Mouse (Mus musculus) CH12.LX (cell line): ENCODE results near the gene Ttc17. TPM values are rescaled to one million over a fixed set of nuclear protein-coding genes. Genes with fewer than 3 reads are reported as not detected.
A peak's percentile ranks its signal among the peaks of the same experiment; 100 is the strongest.

Experiments
- DNase-seq: peaks from one replicate; pipeline ENCODE4 v3.0.0-alpha.2; 2013; ENCODE audit errors: extremely low read depth
- H3K27ac ChIP-seq: 2 replicates; pipeline ENCODE4 v1.5.1; 2012; ENCODE audit warnings: low read depth, mild to moderate bottlenecking, control low read depth, moderate library complexity; ENCODE audit not compliant: insufficient read depth
- H3K27me3 ChIP-seq: replicated peaks from 2 replicates; pipeline ENCODE3; 2012; ENCODE audit warnings: inconsistent platforms
- H3K36me3 ChIP-seq, 2 experiments: replicated peaks in 1 of 2; 2 replicates each; pipeline versions ENCODE3 to v1.6.1; 2012; ENCODE audit warnings: inconsistent platforms in 1 of 2, low read length in 1 of 2, mild to moderate bottlenecking in 1 of 2, mixed read lengths in 1 of 2, moderate library complexity in 1 of 2; ENCODE audit not compliant: control insufficient read depth in 1 of 2, insufficient read depth in 1 of 2
- H3K4me1 ChIP-seq, 2 experiments: 2 replicates each; pipeline ENCODE4 v1.6.1; 2012; ENCODE audit warnings: inconsistent platforms in 1 of 2, moderate library complexity in 1 of 2; ENCODE audit not compliant: insufficient read depth in 2 of 2, control insufficient read depth in 1 of 2
- H3K4me2 ChIP-seq: 2 replicates; pipeline ENCODE4 v1.6.1; 2012; ENCODE audit warnings: low read depth, mild to moderate bottlenecking, control low read depth; ENCODE audit not compliant: poor library complexity, insufficient read depth, severe bottlenecking
- H3K4me3 ChIP-seq, 3 experiments: fragments of 150-350 bp in 1 of 3; sonication (generic) in 1 of 3; replicated peaks in 1 of 3; 2 replicates each; pipeline versions ENCODE3 to v1.5.1; 2011 to 2012; ENCODE audit warnings: low read depth in 2 of 3, low read length in 2 of 3, mild to moderate bottlenecking in 2 of 3, moderate library complexity in 2 of 3, control low read depth in 1 of 3, improper control_type of control experiment in 1 of 3, inconsistent platforms in 1 of 3, mixed read lengths in 1 of 3; ENCODE audit not compliant: poor library complexity in 1 of 3
- H3K79me2 ChIP-seq: replicated peaks from 2 replicates; pipeline ENCODE4 v1.6.1; 2012; ENCODE audit warnings: mild to moderate bottlenecking, moderate library complexity; ENCODE audit not compliant: control insufficient read depth, poor library complexity, insufficient read depth, severe bottlenecking; ENCODE audit errors: extremely low read depth
- H3K9ac ChIP-seq: 2 replicates; pipeline ENCODE4 v1.6.1; 2012; ENCODE audit warnings: low read depth, mild to moderate bottlenecking, control low read depth, moderate library complexity; ENCODE audit not compliant: insufficient read depth
- H3K9me3 ChIP-seq: replicated peaks from 2 replicates; pipeline ENCODE3; 2012; ENCODE audit warnings: low read length, inconsistent platforms, mixed read lengths
- CHD1 ChIP-seq: IDR thresholded peaks from 2 replicates; pipeline ENCODE4 v1.6.1; 2012; ENCODE audit warnings: low read depth, low read length, improper control_type of control experiment, inconsistent platforms
- CHD2 ChIP-seq: IDR thresholded peaks from 2 replicates; pipeline ENCODE4 v1.6.1; 2011; ENCODE audit warnings: low read length, improper control_type of control experiment
- CTCF ChIP-seq, 2 experiments: IDR thresholded peaks in 1 of 2; conservative IDR thresholded peaks in 1 of 2; 2 replicates each; pipeline ENCODE4 v1.5.1; 2011 to 2012; ENCODE audit warnings: low read depth in 2 of 2, low read length in 2 of 2, improper control_type of control experiment in 1 of 2, inconsistent platforms in 1 of 2, mild to moderate bottlenecking in 1 of 2, moderate library complexity in 1 of 2
- E2F4 ChIP-seq: IDR thresholded peaks from 2 replicates; pipeline ENCODE4 v1.6.1; 2011; ENCODE audit warnings: low read depth, low read length, improper control_type of control experiment; ENCODE audit not compliant: insufficient replicate concordance
- ETS1 ChIP-seq: conservative IDR thresholded peaks from 2 replicates; pipeline ENCODE4 v1.6.1; 2012; ENCODE audit warnings: low read depth, mild to moderate bottlenecking, inconsistent platforms, low read length, improper control_type of control experiment, moderate library complexity
- GABPA ChIP-seq: IDR thresholded peaks from 2 replicates; pipeline ENCODE4 v1.6.1; 2012; ENCODE audit warnings: low read depth, low read length, improper control_type of control experiment, inconsistent platforms; ENCODE audit not compliant: insufficient replicate concordance
- HCFC1 ChIP-seq: IDR thresholded peaks from 2 replicates; pipeline ENCODE4 v1.6.1; 2012; ENCODE audit warnings: low read depth, mild to moderate bottlenecking, inconsistent platforms, low read length, improper control_type of control experiment
- IRF4 ChIP-seq: IDR thresholded peaks from 2 replicates; pipeline ENCODE4 v1.6.1; 2014; ENCODE audit warnings: low read depth, mild to moderate bottlenecking, inconsistent platforms, low read length, improper control_type of control experiment
- JUN ChIP-seq: IDR thresholded peaks from 2 replicates; pipeline ENCODE4 v1.6.1; 2011; ENCODE audit warnings: low read depth, mild to moderate bottlenecking, low read length, improper control_type of control experiment, moderate library complexity; ENCODE audit not compliant: insufficient read depth
- MAZ ChIP-seq: IDR thresholded peaks from 2 replicates; pipeline ENCODE4 v1.6.1; 2012; ENCODE audit warnings: low read depth, mild to moderate bottlenecking, inconsistent platforms, low read length, improper control_type of control experiment, moderate library complexity
- NELFE ChIP-seq: IDR thresholded peaks from 2 replicates; pipeline ENCODE4 v1.6.1; 2011; ENCODE audit warnings: low read depth, low read length, improper control_type of control experiment
- RAD21 ChIP-seq: IDR thresholded peaks from 2 replicates; pipeline ENCODE4 v1.6.1; 2011; ENCODE audit warnings: low read depth, mild to moderate bottlenecking, low read length, improper control_type of control experiment, moderate library complexity
- RCOR1 ChIP-seq: conservative IDR thresholded peaks from 2 replicates; pipeline ENCODE4 v1.6.1; 2012; ENCODE audit warnings: low read depth, mild to moderate bottlenecking, inconsistent platforms, low read length, improper control_type of control experiment
- SIN3A ChIP-seq: IDR thresholded peaks from 2 replicates; pipeline ENCODE4 v1.6.1; 2012; ENCODE audit warnings: low read length, improper control_type of control experiment, inconsistent platforms
- SMC3 ChIP-seq: IDR thresholded peaks from 2 replicates; pipeline ENCODE4 v1.6.1; 2011; ENCODE audit warnings: low read depth, low read length, improper control_type of control experiment
- TCF12 ChIP-seq: IDR thresholded peaks from 2 replicates; pipeline ENCODE4 v1.6.1; 2014; ENCODE audit warnings: low read depth, mild to moderate bottlenecking, inconsistent platforms, low read length, improper control_type of control experiment
- UBTF ChIP-seq: IDR thresholded peaks from 2 replicates; pipeline ENCODE4 v1.6.1; 2012; ENCODE audit warnings: low read depth, mild to moderate bottlenecking, inconsistent platforms, low read length, improper control_type of control experiment, moderate library complexity
- USF1 ChIP-seq: IDR thresholded peaks from 2 replicates; pipeline ENCODE4 v1.6.1; 2014; ENCODE audit warnings: low read depth, mild to moderate bottlenecking, inconsistent platforms, low read length, improper control_type of control experiment
- ZKSCAN1 ChIP-seq: IDR thresholded peaks from 2 replicates; pipeline ENCODE4 v1.6.1; 2012; ENCODE audit warnings: low read depth, inconsistent platforms, low read length, improper control_type of control experiment, borderline replicate concordance
- ZMIZ1 ChIP-seq: IDR thresholded peaks from 2 replicates; pipeline ENCODE4 v1.6.1; 2012; ENCODE audit warnings: low read depth, mild to moderate bottlenecking, inconsistent platforms, low read length, improper control_type of control experiment
- ZNF384 ChIP-seq: IDR thresholded peaks from 2 replicates; pipeline ENCODE4 v1.6.1; 2012; ENCODE audit warnings: low read depth, low read length, improper control_type of control experiment, inconsistent platforms
- dilution Hi-C: fragments of 300-500 bp; cut with MboI; formaldehyde crosslinking; loops from 2 replicates; pipeline ENCODE4 v1.14.3; 2020; ENCODE audit warnings: low sequenced_read_pairs; ENCODE audit not compliant: extremely low pct_unique_long_range_greater_than_20kb, extremely low pct_ligation_motif_present
- in situ Hi-C: fragments of 300-500 bp; cut with MboI; formaldehyde crosslinking; loops from 3 replicates; pipeline ENCODE4 v1.14.3; 2019; ENCODE audit warnings: low sequenced_read_pairs, low pct_ligation_motif_present, low pct_unique_long_range_greater_than_20kb, mixed read lengths
- polyA plus RNA-seq: library from polyadenylated mRNA; unstranded; fragments of >175 nt; gene quantifications from 2 replicates; pipeline ENCODE4 v1.2.1, GENCODE M21; 2012; ENCODE audit warnings: low read depth; ENCODE audit not compliant: insufficient read length
- total RNA-seq, 2 experiments: library from RNA; depleted of rRNA; stranded (reverse); fragments of 300-350 nt in 1 of 2; fragments of >200 nt in 1 of 2; gene quantifications; 2 replicates each; pipeline ENCODE4 v1.2.3; 2012 to 2014

Gene Ttc17
- total and polyA plus RNA-seq, 3 experiments, result 13.2 to 17.9 (median 13.8) TPM

DNA sequence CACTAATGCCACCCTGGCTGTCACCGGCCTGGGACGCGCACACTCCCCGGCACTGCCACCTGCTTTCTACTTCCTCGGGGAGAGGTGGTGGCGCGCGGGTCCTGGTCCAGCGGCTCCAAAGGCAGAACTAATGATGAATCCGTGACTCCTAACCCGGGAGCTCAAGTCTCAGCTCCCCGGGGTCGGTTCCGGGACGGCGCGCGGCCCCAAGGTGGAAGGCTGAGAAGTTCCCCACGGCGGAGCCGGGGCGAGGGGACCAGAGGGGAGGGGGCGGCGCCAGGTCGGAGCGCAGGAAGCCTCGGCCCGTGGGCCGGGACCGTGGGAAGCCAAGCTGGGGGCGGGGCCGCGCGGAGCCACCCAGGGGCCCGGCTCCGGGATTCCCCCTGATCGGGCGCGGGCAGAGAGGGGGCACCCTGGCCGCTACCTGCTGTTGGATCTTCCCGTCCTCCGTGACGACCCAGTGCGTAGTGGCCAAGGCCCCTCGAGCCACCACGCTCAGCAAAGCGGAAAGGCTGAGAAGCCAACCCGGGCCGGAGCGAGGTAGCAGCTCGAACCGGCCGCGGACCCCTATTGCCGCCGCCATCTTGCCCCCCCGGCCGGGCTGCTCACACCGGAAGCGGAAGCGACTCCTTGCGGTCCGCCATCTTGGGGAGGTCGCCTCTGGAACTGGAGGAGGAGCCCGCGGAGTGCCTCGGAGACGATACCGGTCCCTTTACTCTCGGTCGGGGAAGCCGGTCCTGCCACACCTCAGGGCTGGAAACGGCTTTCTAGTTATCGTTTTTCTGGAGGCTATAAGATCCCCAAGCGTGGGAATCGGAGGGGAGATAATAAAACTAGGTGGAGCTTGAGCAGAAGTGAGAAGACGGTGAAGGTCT is at the start of gene Ttc17 (continued):
- peak; percentile 29 for TF ChIP-seq ETS1
- TF ChIP-seq, all 38 proteins: peak for 19

DNA sequence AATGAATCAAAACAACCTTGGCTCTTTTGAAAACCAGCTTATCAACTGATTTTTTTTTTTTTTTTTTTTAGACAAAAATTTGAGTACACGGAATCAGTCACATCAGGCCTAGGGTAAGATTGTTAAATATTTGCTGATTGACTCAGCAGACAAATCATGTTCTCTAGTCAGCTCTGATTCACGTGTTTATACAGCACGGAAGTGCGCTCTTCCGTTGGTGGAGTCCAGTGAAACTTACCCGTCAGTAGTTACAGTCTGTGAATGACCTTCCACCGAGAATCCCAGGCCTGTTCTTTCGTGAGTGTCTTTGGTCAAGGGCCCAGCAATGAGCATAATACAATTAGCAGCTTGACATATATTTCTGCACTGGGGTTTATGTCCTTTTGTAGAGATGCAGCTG is 43.2 kb upstream of the Ttc17 start:
- Histone ChIP-seq H3K4me1 (no peaks in the 10 kb centered on the region), H3K79me2 (no peaks in the 10 kb centered on the region), H3K9me3 (no peaks in the 10 kb centered on the region), H3K4me3 (no peak overlapping the region), H3K9ac (no peak overlapping the region), H3K27ac (no peak overlapping the region), H3K27me3 (peaks cover 36% of the 10 kb centered on the region), H3K36me3 (no peaks in the 10 kb centered on the region), H3K4me2 (no peak overlapping the region)
- TF ChIP-seq CHD2, result no peak
- no peak for TF ChIP-seq TCF12
- no peak for TF ChIP-seq SIN3A
- TF ChIP-seq RCOR1, result no peak
- in situ Hi-C loops, result no loop called here
- dilution Hi-C loops, result no loop called here
- no peak for DNase-seq

- dilution Hi-C loops, result no loop called here
- H3K27me3 ChIP-seq, result peaks cover 17% of the 10 kb centered on the region
- DNase-seq, result peak; percentile 37
Measured at GRCm38 (mm10) chr2:94436952-94437351, 30.5 kb upstream of the Ttc17 start.

GRCm38 (mm10) chr2:94435481-94435880 is 29.0 kb upstream of the Ttc17 start:
- Histone ChIP-seq H3K27ac (no peak overlapping the region), H3K4me2 (no peak overlapping the region), H3K79me2 (peaks cover 59% of the 10 kb centered on the region), H3K4me3 (no peak overlapping the region), H3K36me3 (peaks cover 3 to 38% of the 10 kb centered on the region in 2 experiments), H3K4me1 (peaks cover 12 to 29% of the 10 kb centered on the region in 2 experiments), H3K27me3 (peaks cover 3% of the 10 kb centered on the region), H3K9me3 (no peaks in the 10 kb centered on the region), H3K9ac (no peak overlapping the region)
- no peak for DNase-seq
- in situ Hi-C loops (no loop called here), dilution Hi-C loops (no loop called here)
- TF ChIP-seq GABPA, result no peak
- no peak for TF ChIP-seq ETS1
- TF ChIP-seq CHD2, result no peak
- TF ChIP-seq ZMIZ1, result no peak
- TF ChIP-seq JUN, result no peak
- TF ChIP-seq MAZ, result no peak
- TF ChIP-seq NELFE, result no peak
- no peak for TF ChIP-seq CHD1
- TF ChIP-seq USF1, result no peak
- no peak for TF ChIP-seq IRF4
- no peak for TF ChIP-seq ZKSCAN1
- TF ChIP-seq UBTF, result no peak
- TF ChIP-seq HCFC1, result no peak
- TF ChIP-seq SMC3, result no peak
- no peak for TF ChIP-seq RAD21
- TF ChIP-seq CTCF (conservative IDR thresholded peaks at IDR 0.05 in 1 of 2, IDR thresholded peaks at IDR 0.05 in 1 of 2; ENCODE audit: low read depth in 2 of 2, low read length in 2 of 2), result no peak

More at GRCm38 (mm10) chr2:94436952-94437351, 30.5 kb upstream of the Ttc17 start:
- Histone ChIP-seq H3K4me1 (peaks cover 12 to 29% of the 10 kb centered on the region in 2 experiments), H3K9me3 (no peaks in the 10 kb centered on the region), H3K4me3 (peak overlapping the region; percentile 77 to 94 (median 87)), H3K27ac (no peak overlapping the region), H3K79me2 (peaks cover 53% of the 10 kb centered on the region), H3K9ac (peak overlapping the region; percentile 69), H3K36me3 (peaks cover 3 to 27% of the 10 kb centered on the region in 2 experiments), H3K4me2 (peak overlapping the region; percentile 72)
- in situ Hi-C loops, result no loop called here
- TF ChIP-seq RAD21 (no peak), ZNF384 (no peak), JUN (no peak), SMC3 (no peak), UBTF (no peak), E2F4 (no peak), ETS1 (no peak), HCFC1 (no peak)
